Mouse (Mus musculus): Measurements from ENCODE around the gene Speer3.
"Not testable (repeated sequence)": the region's sequence is repeated elsewhere in the genome, so short reads cannot be mapped to it uniquely, and the experiment has no call there.

Gene Speer3

GRCm38 (mm10) chr5:13791319-13791718 is at the start of gene Speer3:
Speer3 (plus strand) TSS chr5:13791619.
- DNase-seq (ENCODE audit: low spot score in 2 of 2), result no peak

GRCm38 (mm10) chr5:13810496-13810895 is 19.1 kb downstream of the Speer3 start:
- not testable (repeated sequence) for DNase-seq (ENCODE audit: low spot score in 2 of 2)

GRCm38 (mm10) chr5:13825108-13825507 is 33.7 kb downstream of the Speer3 start:
- DNase-seq (ENCODE audit: low spot score in 2 of 2), result no peak

GRCm38 (mm10) chr5:13826708-13827107 is 35.3 kb downstream of the Speer3 start:
- DNase-seq (ENCODE audit: low spot score in 2 of 2), result no peak

GRCm38 (mm10) chr5:13844317-13844716 is 52.9 kb downstream of the Speer3 start:
- DNase-seq (ENCODE audit: low spot score in 2 of 2), result no peak
